Mouse (Mus musculus) frontal cortex, postnatal 14 days (tissue): ENCODE data around the gene Csrp3.

ENCODE experiments used
- DNase-seq, 2 experiments: peaks; one replicate each; pipeline ENCODE4 v3.0.0; 2022; ENCODE audit warnings: low spot score in 2 of 2

Csrp3 gene

DNA sequence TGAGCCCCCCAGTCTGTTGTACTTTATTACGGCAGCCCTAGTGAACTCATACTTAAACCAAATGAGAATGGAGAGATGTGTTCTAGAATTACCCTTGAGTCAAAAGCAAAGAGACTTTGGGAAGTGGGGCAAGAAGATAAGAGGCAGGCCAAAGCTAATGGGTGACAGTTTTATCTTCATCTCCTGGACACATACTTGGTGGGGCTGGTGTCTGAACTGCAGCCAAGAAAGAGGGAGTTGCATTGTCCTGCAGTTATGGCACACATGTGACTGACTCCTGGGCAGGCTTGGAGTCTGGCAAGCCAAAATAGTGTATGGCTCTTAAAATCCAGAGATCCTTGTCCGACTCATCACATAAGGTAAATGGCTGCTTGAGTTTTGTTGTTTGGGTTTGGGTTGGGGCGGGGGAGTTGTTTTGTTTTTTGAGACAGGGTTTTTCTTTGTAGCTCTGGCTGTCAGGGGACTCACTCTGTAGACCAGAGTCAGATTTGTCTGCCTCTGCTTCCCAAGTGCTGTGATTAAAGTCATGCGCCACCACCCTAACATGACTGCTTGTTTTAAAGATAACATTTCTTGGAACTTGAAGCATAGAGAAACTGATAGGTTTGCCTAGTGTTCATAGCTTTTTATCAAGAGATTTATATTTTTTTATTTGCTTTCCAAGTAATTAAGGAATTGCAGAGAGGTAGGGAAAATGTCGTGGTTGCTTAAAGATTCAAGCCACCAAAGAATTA is 18.5 kb downstream of the Csrp3 start:
- no peak for DNase-seq

DNA sequence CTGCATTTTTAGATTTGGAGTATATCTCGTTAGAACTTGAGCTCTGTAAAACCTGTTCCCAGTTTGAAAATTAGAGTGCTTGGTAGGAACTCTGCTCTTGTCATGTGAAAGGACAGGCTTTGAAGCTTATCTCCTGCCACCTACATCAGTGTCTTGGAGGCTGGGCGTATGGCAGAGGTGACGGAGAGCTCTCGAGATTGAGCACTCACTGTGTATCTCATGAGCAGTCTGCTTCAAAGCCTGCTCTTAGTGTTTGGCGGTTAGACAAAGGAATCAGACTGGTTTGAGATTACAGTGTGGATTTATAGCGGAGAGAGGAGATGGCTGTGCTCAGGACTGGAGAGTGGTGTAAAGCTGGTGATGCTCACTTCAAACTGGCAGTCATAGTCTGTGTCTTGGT is 22.7 kb downstream of the Csrp3 start:
- DNase-seq, result no peak

- DNase-seq, result no peak
Observed at GRCm38 (mm10) chr7:48824671-48825070, 23.2 kb downstream of the Csrp3 start.

DNA sequence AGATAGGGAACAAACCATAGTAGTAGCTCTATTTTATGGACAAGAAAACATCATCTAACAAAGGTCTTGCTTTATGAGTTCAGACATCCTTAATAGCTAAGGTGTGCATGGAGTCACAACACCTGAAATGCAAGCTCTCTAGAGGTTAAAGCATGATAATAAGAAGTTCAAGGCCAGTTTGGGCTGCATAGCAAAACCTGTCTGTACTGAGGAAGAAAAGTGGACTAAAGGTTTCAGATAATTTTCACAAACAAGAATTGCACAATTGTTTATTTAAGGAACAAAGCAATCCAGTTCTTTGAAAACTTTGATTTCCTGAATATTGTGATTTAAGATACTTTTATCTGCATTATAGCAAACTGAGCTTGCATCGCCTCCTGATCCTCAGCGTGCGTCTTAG is 24.2 kb downstream of the Csrp3 start:
- no peak for DNase-seq

DNA sequence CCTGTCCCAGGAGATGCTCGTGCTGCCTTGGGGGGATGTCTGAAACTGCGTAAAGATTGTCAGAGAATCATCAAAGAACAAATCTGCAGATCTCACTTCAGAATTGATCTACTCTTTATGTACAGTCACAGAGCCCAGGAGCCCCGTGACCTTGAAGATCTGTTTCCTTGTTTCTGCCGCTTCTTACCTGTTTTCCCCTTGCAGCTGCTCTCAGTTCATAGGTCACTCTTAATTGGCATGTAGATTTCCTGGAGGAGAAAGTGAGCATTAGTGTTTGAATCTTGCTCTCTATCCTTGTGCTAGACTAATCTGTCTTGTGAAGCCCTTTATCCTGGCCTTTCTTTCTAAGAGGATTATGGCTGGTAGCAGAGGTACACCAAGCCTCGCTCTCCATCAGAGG is 26.2 kb downstream of the Csrp3 start:
- no peak for DNase-seq

GRCm38 (mm10) chr7:48813594-48813993 is 34.2 kb downstream of the Csrp3 start:
- DNase-seq, result no peak

DNA sequence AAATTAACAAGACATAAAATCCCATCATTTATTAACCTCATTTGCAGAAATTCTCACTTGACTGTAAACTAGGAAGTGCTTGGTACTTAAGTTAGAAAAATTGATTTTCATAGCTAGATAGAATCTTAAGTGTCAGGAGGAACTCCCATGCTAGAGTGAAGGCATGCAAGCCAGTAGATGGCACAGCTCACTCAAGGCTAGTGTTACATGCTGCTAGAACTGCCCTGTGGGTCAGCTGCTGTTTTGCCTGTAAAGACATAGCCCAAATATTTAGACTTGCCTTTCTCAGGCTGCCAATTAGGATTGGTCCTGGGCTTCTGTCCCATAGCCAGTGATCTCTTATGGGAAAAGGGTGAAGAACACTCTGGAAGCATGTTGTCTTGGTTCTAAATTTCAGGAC is 35.5 kb downstream of the Csrp3 start:
- no peak for DNase-seq

GRCm38 (mm10) chr7:48810652-48811051 is 37.2 kb downstream of the Csrp3 start:
- DNase-seq, result no peak

DNA sequence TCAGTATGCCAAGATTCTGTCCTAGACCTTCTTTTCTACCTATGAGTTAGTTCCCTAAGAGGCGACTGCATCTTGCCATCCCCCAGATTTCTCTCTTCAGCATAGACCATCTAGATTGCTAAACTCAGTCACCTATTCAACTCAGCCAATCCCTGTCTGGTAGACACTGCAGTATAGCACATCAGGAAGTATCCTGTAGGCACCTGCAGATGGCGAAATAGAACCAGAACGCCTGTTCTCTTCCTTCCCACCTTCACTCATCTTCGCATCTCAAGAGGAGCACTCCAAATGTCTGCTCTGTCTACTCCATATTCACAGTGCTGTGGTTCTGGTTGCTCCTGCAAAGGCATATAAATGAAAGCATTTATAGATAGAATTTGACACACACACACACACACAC is 41.2 kb downstream of the Csrp3 start:
- DNase-seq, result no peak

GRCm38 (mm10) chr7:48803381-48803780 is 44.5 kb downstream of the Csrp3 start:
- no peak for DNase-seq

GRCm38 (mm10) chr7:48795130-48795529 is 52.7 kb downstream of the Csrp3 start:
- DNase-seq, result no peak

- no peak for DNase-seq
Observed at GRCm38 (mm10) chr7:48791412-48791811, 56.4 kb downstream of the Csrp3 start.

DNA sequence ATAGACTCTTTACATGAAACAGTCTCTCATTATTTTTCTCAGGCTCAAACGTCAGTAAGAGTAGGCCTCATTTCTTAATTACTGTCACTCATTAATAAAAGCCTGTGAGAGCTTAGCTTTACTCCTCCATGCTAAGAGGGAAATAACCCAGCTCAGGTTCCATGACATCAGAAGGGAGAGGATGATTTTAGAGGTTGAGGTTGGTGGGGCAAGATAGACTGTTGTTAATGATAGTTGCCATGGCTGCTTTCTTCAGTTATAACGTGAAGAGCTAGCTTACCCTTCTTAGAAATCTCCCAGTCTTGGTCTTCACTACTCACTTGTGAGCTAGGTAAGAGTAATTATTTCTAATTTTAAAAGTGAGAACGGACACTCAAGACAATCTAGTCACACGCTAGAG is 57.7 kb downstream of the Csrp3 start:
- no peak for DNase-seq

DNA sequence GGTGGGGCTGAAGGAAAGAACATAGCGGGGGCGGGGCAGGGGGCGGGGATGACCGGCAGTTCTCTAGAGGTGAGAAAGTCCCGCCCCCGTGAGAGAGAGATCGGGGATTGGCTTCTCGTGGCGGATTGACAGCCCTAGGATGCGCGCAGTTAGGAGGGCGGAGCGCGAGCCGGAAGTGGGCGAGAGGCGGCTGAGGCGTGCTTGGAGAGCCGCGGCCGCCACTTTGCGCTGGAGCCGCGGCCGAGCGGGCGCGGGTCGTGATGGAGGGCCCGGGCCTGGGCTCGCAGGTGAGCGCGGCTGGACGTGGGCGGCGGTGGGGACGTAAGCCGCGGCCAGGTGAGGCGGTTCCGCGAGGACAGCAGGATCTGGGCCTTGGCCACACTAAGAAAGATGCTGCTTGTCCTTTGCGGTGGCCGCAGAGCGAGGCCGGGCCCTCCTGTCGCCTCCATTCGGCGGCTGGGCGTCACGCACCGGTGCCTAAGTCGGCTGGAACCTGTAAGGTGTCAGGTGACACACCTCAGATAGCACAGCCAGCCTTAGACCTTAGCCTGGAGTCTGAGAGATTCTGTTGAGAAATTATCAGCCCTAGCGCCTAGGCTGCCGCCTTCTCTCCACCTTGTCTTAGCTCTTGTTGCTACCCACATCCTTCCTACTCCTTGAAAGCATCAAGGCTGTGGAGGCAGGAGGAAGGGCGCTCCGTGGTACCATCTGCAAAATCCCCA is 58.8 kb downstream of the Csrp3 start, which contains the start of gene Zdhhc13:
Zdhhc13 (plus strand) TSS at position 153 of the 722 bp plus-strand sequence.
- DNase-seq, result peak; percentile 86 to 89

DNA sequence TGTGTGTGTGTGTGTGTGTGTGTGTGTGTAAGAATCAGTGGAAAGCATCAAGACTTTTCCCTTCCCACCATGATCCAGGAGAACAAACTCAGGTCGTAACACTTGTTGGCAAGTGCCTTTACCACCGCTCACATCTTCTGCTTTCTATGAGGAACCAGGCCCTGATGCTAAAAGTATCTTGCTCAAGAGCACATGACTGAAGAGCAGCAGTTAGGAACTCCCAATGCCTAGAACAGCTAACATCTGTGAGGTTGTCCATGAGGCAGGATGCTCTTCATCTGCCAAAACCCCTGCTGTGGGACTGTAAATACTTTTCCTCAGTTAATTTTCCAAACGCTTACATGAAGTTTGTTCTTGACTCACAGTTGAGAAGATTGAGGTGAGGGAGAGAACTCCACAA is 59.5 kb downstream of the Csrp3 start:
- DNase-seq, result no peak

GRCm38 (mm10) chr7:48784773-48785523 is 62.9 kb downstream of the Csrp3 start:
- DNase-seq, result no peak

DNA sequence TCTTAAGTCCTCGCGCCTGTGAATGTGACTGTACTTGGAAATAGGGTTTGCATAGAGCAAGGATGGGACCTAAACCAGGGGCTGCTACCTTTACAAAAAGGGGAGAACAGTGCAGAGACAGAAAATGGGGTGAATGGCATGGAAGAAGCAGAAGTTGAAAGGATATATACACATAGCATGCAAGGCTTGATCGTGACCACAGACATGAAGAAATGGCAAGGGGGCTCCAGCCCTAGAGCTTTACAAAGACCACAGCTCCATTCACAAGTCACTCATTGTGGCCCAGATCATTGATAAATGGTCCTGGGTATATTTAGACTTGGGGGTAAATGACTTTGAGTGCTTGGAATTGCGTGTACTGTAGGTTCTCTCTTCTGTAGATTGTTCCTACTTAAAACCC is 65.4 kb downstream of the Csrp3 start:
- DNase-seq, result no peak
